Mouse (Mus musculus) embryonic stem cell, embryonic (primary cell): ENCODE data around the gene Cd7.
"Not testable (repeated sequence)": the region's sequence is repeated elsewhere in the genome, so short reads cannot be mapped to it uniquely, and the experiment has no call there.

Experiments used
- CTCF ChIA-PET, 4 experiments: fragments of 300-600 bp in 2 of 4; fragments of 350-600 bp in 2 of 4; sonication (Branson Sonifier 250); formaldehyde crosslinking; loops; one replicate each; lab custom pipeline; 2022; ENCODE audit warnings: inconsistent platforms in 2 of 4; lab: Charles Lee
- POLR2A ChIA-PET, 4 experiments: fragments of 300-600 bp in 2 of 4; fragments of 350-600 bp in 2 of 4; sonication (Branson Sonifier 250); formaldehyde crosslinking; loops; one replicate each; lab custom pipeline; 2022; ENCODE audit warnings: antibody characterized with exemption in 4 of 4, inconsistent platforms in 1 of 4; lab: Charles Lee

The Cd7 gene

GRCm38 (mm10) chr11:121039302-121039701 is at the start of gene Cd7:
Cd7 (minus strand) TSS chr11:121039418.
- POLR2A ChIA-PET: interaction anchor here in 1 of 4 experiments (1.3 kb wide), 1 partner anchor 319 kb away, joined by 5 read pairs; no protein-coding TSS in a partner anchor
- CTCF ChIA-PET: interaction anchor here (0.9 to 1.7 kb wide), 7 partner anchors 14 to 318 kb away, joined by 3 to 4 read pairs (median 4); partner anchors contain the start of gene Rac3 (in 1 of the 4)

- CTCF ChIA-PET: interaction anchor here in 1 of 4 experiments (1.2 kb wide), 1 partner anchor 36 kb away, joined by 3 read pairs; no protein-coding TSS in a partner anchor
- POLR2A ChIA-PET: no interaction called here
These were observed 49.8 kb upstream of the Cd7 start for GRCm38 (mm10) chr11:121088997-121089396.

GRCm38 (mm10) chr11:121086296-121086695 is 47.1 kb upstream of the Cd7 start:
- ChIA-PET POLR2A (interaction anchor here in 1 of 4 experiments (0.9 kb wide), 1 partner anchor 40 kb away, joined by 4 read pairs; no protein-coding TSS in a partner anchor), CTCF (no interaction called here)

GRCm38 (mm10) chr11:121085181-121085580 is 46.0 kb upstream of the Cd7 start:
- POLR2A ChIA-PET: no interaction called here
- CTCF ChIA-PET: no interaction called here

- ChIA-PET POLR2A (no interaction called here), CTCF (interaction anchor here in 2 of 4 experiments (0.6 to 1.2 kb wide), 3 partner anchors 29 to 338 kb away, joined by 3 to 9 read pairs (median 3); partner anchors contain the start of gene Fn3krp (in 1 of the 2))
These were observed 43.8 kb upstream of the Cd7 start for GRCm38 (mm10) chr11:121082857-121083500.

GRCm38 (mm10) chr11:121082250-121082649 is 43.0 kb upstream of the Cd7 start:
- POLR2A ChIA-PET: interaction anchor here in 2 of 4 experiments (0.6 to 1.5 kb wide), 2 partner anchors 64 to 552 kb away, joined by 3 to 4 read pairs; partner anchors contain the start of genes Gcgr (in 1 of the 2) and Tex19.1 (in 1 of the 2)
- CTCF ChIA-PET: no interaction called here

- CTCF ChIA-PET: interaction anchor here in 2 of 4 experiments (0.6 to 0.7 kb wide), 2 partner anchors 28 kb away, joined by 3 read pairs; no protein-coding TSS in a partner anchor
These were observed 41.9 kb upstream of the Cd7 start, which contains the start of gene Sectm1a for GRCm38 (mm10) chr11:121081120-121081519. Sectm1a (minus strand) TSS chr11:121081220.

GRCm38 (mm10) chr11:121080330-121080729 is 41.1 kb upstream of the Cd7 start:
- CTCF ChIA-PET: interaction anchor here in 1 of 4 experiments (1.3 kb wide), 1 partner anchor 27 kb away, joined by 3 read pairs; no protein-coding TSS in a partner anchor
- POLR2A ChIA-PET: interaction anchor here in 1 of 4 experiments (0.6 kb wide), 1 partner anchor 329 kb away, joined by 11 read pairs; no protein-coding TSS in a partner anchor

More at GRCm38 (mm10) chr11:121081120-121081519, 41.9 kb upstream of the Cd7 start, which contains the start of gene Sectm1a:
- POLR2A ChIA-PET: interaction anchor here in 2 of 4 experiments (0.8 to 1.5 kb wide), 3 partner anchors 11 to 65 kb away, joined by 3 to 6 read pairs (median 4); partner anchors contain the start of gene Tex19.1 (in 1 of the 2)

GRCm38 (mm10) chr11:121075655-121076054 is 36.4 kb upstream of the Cd7 start:
- POLR2A ChIA-PET: no interaction called here
- CTCF ChIA-PET: interaction anchor here in 1 of 4 experiments (1.2 kb wide), 1 partner anchor 22 kb away, joined by 5 read pairs; no protein-coding TSS in a partner anchor

GRCm38 (mm10) chr11:121069662-121070061 is 30.4 kb upstream of the Cd7 start:
- POLR2A ChIA-PET: interaction anchor here in 1 of 4 experiments (1.3 kb wide), 1 partner anchor 76 kb away, joined by 3 read pairs; the partner anchor contains the start of gene Tex19.1
- CTCF ChIA-PET: not testable (repeated sequence)

GRCm38 (mm10) chr11:121067895-121068294 is 28.7 kb upstream of the Cd7 start:
- ChIA-PET CTCF (no interaction called here), POLR2A (no interaction called here)

- ChIA-PET POLR2A (interaction anchor here in 1 of 4 experiments (1.2 kb wide), 1 partner anchor 82 kb away, joined by 3 read pairs; the partner anchor contains the start of gene Tex19.1), CTCF (interaction anchor here in 3 of 4 experiments (0.8 to 3.5 kb wide), 3 partner anchors 11 to 610 kb away, joined by 8 to 13 read pairs (median 9); no protein-coding TSS in a partner anchor)
These were observed 25.0 kb upstream of the Cd7 start for GRCm38 (mm10) chr11:121064197-121064596.

GRCm38 (mm10) chr11:121063379-121063778 is 24.2 kb upstream of the Cd7 start, which contains the start of gene Sectm1b:
Sectm1b (minus strand) TSS chr11:121063569.
- CTCF ChIA-PET: interaction anchor here in 3 of 4 experiments (0.5 to 3.5 kb wide), 3 partner anchors 10 to 28 kb away, joined by 3 to 13 read pairs (median 9); no protein-coding TSS in a partner anchor
- POLR2A ChIA-PET: interaction anchor here in 2 of 4 experiments (0.5 to 1.2 kb wide), 2 partner anchors 15 to 83 kb away, joined by 3 to 4 read pairs; partner anchors contain the start of gene Tex19.1 (in 1 of the 2)

GRCm38 (mm10) chr11:121061615-121062014 is 22.4 kb upstream of the Cd7 start:
- CTCF ChIA-PET: interaction anchor here in 2 of 4 experiments (0.7 to 3.5 kb wide), 2 partner anchors 8 to 550 kb away, joined by 3 to 13 read pairs; no protein-coding TSS in a partner anchor
- POLR2A ChIA-PET: no interaction called here

GRCm38 (mm10) chr11:121060401-121061067 is 21.3 kb upstream of the Cd7 start:
- CTCF ChIA-PET, POLR2A ChIA-PET: not testable (repeated sequence)

- ChIA-PET POLR2A (no interaction called here), CTCF (no interaction called here)
These were observed 20.3 kb upstream of the Cd7 start for GRCm38 (mm10) chr11:121059471-121059870.

GRCm38 (mm10) chr11:121058956-121059355 is 19.7 kb upstream of the Cd7 start:
- ChIA-PET CTCF (interaction anchor here in 1 of 4 experiments (2.2 kb wide), 1 partner anchor 18 kb away, joined by 10 read pairs; no protein-coding TSS in a partner anchor), POLR2A (no interaction called here)

GRCm38 (mm10) chr11:121058122-121058521 is 18.9 kb upstream of the Cd7 start:
- ChIA-PET CTCF (interaction anchor here in 1 of 4 experiments (0.6 to 2.2 kb wide), 2 partner anchors 17 to 1040 kb away, joined by 6 to 10 read pairs; no protein-coding TSS in a partner anchor), POLR2A (interaction anchor here in 1 of 4 experiments (0.5 kb wide), 1 partner anchor 88 kb away, joined by 4 read pairs; the partner anchor contains the start of gene Tex19.1)
